Mouse (Mus musculus) T-cell, adult 66 days (primary cell): ENCODE measurements around the gene Egfem1. TPM values are rescaled to one million over a fixed set of nuclear protein-coding genes. Genes with fewer than 3 reads are reported as not detected.

Experiments
- total RNA-seq, 2 experiments: library from RNA; stranded (reverse); gene quantifications; 3 replicates in 1 of 2; 4 replicates in 1 of 2; pipeline ENCODE4 v1.2.4; 2023

The Egfem1 gene
- not detected for total RNA-seq

DNA sequence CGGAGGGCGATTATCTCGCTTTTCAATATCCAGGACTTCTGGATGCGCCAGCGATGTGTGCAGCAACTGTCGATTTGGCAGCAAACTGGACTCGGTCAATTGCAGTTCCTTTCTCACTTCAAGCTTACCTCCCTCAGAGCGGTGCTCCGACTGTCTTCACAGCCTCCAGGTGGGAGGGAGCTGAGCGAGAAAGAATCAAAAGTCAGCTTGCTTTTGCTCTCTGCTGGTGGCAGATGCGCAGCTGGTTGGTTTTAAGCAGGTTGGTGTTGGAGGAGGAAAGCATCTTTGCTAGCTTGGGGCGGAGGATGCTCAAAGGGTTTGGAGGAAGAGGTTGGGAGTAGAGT is at the start of gene Egfem1:
TSS of gene Egfem1 (plus strand) at position 72 of the 344 bp plus-strand sequence.

Other genes starting within 250 kb of the Egfem1 start
- not detected for gene Gm1527, start 189.4 kb upstream of the Egfem1 start, total RNA-seq